Mouse (Mus musculus) forebrain, embryonic 14.5 days (tissue): ENCODE data around the gene Pik3r3. TPM values are rescaled to one million over a fixed set of nuclear protein-coding genes. Genes with fewer than 3 reads are reported as not detected.

Experiments
- ATAC-seq: fragments of 200-750 bp; cut with Nextera tagmentation; 2 replicates; pipeline ENCODE4 v1.8.0; 2017; ENCODE audit warnings: mild to moderate bottlenecking, moderate library complexity
- DNase-seq: peaks from one replicate; pipeline ENCODE4 v3.0.0-alpha.2; 2015; ENCODE audit warnings: low spot score
- H3K27ac ChIP-seq: fragments of 300-500 bp; sonication (generic); 2 replicates; pipeline ENCODE4 v1.5.1; 2014; ENCODE audit warnings: low read depth, mild to moderate bottlenecking, control low read depth, low read length, moderate library complexity
- H3K27me3 ChIP-seq: fragments of 300-500 bp; sonication (generic); replicated peaks from 2 replicates; pipeline ENCODE4 v1.6.1; 2014; ENCODE audit warnings: low read length, control low read depth, mixed read lengths; ENCODE audit not compliant: control insufficient read depth, insufficient read depth
- H3K36me3 ChIP-seq: fragments of 300-500 bp; sonication (generic); 2 replicates; pipeline ENCODE4 v1.6.1; 2014; ENCODE audit warnings: low read length, control low read depth; ENCODE audit not compliant: control insufficient read depth, insufficient read depth
- H3K4me1 ChIP-seq: fragments of 300-500 bp; sonication (generic); 2 replicates; pipeline ENCODE4 v1.6.1; 2014; ENCODE audit warnings: antibody characterized with exemption, low read length, control low read depth; ENCODE audit not compliant: control insufficient read depth, insufficient read depth
- H3K4me2 ChIP-seq: fragments of 300-500 bp; sonication (generic); 2 replicates; pipeline ENCODE4 v1.6.1; 2014; ENCODE audit warnings: mild to moderate bottlenecking, control low read depth, low read length
- H3K4me3 ChIP-seq: fragments of 300-500 bp; sonication (generic); 2 replicates; pipeline ENCODE4 v1.5.1; 2014; ENCODE audit warnings: low read depth, low read length, control low read depth
- H3K9ac ChIP-seq: fragments of 300-500 bp; sonication (generic); 2 replicates; pipeline ENCODE4 v1.6.1; 2014; ENCODE audit warnings: mild to moderate bottlenecking, low read length, control low read depth, moderate library complexity
- H3K9me3 ChIP-seq: fragments of 300-500 bp; sonication (generic); replicated peaks from 2 replicates; pipeline ENCODE4 v1.6.1; 2016; ENCODE audit warnings: low read length, control low read depth, mixed read lengths; ENCODE audit not compliant: control insufficient read depth
- WGBS: fragments of 180-500 bp; shearing (Covaris S2); extraction: QIAGEN DNeasy Blood & Tissue Kit; methylation state at CpG from one replicate; pipeline ENCODE4 v1.1.7; 2014; 5-methylcytosine and 5-hydroxymethylcytosine counted together
- polyA plus RNA-seq: library from polyadenylated mRNA; unstranded; fragments of >200 nt; fragmentation: Nextera tagmentation; extraction: Ambion mirVana; gene quantifications from 2 replicates; pipeline ENCODE4 v1.2.1, GENCODE M21; 2014

The Pik3r3 gene
- polyA plus RNA-seq, 1 experiment from 2014 or later = 71.4 TPM

- H3K4me1 ChIP-seq = peaks cover 3% of the 10 kb centered on the region
- no peak for DNase-seq
- no peaks in the 10 kb centered on the region for H3K27me3 ChIP-seq
- no peak overlapping the region for H3K4me3 ChIP-seq
- no peak overlapping the region for H3K4me2 ChIP-seq
- no peak overlapping the region for H3K27ac ChIP-seq
- no peak overlapping the region for H3K9ac ChIP-seq
- ATAC-seq = no peak
- no peaks in the 10 kb centered on the region for H3K9me3 ChIP-seq
- H3K36me3 ChIP-seq = no peaks in the 10 kb centered on the region
- 23% methylated on average over 3 of the region's 3 CpGs for WGBS
Measured at GRCm38 (mm10) chr4:116182079-116182478, 39.3 kb upstream of the Pik3r3 start.

GRCm38 (mm10) chr4:116182745-116183144 lies 38.7 kb upstream of the Pik3r3 start:
- Histone ChIP-seq H3K4me1 (no peaks in the 10 kb centered on the region), H3K9ac (no peak overlapping the region), H3K27me3 (no peaks in the 10 kb centered on the region), H3K27ac (no peak overlapping the region), H3K4me2 (peak overlapping the region; percentile 15; the same call in 1 of the 2 replicates), H3K36me3 (no peaks in the 10 kb centered on the region), H3K9me3 (no peaks in the 10 kb centered on the region), H3K4me3 (no peak overlapping the region)
- WGBS = 7% methylated on average over 12 of the region's 12 CpGs
- ATAC-seq (no peak), DNase-seq (peak; percentile 18)

- 93% methylated on average over 4 of the region's 4 CpGs for WGBS
- H3K4me1 ChIP-seq = no peaks in the 10 kb centered on the region
- H3K9ac ChIP-seq = no peak overlapping the region
- no peak overlapping the region for H3K4me3 ChIP-seq
- no peak for ATAC-seq
- H3K36me3 ChIP-seq = no peaks in the 10 kb centered on the region
- DNase-seq = no peak
- H3K27ac ChIP-seq = no peak overlapping the region
- H3K27me3 ChIP-seq = no peaks in the 10 kb centered on the region
- H3K4me2 ChIP-seq = no peak overlapping the region
- H3K9me3 ChIP-seq = no peaks in the 10 kb centered on the region
Measured at GRCm38 (mm10) chr4:116185083-116185482, 36.3 kb upstream of the Pik3r3 start.

- Histone ChIP-seq H3K36me3 (no peaks in the 10 kb centered on the region), H3K27me3 (no peaks in the 10 kb centered on the region), H3K4me2 (no peak overlapping the region), H3K9me3 (no peaks in the 10 kb centered on the region), H3K4me3 (no peak overlapping the region), H3K27ac (no peak overlapping the region), H3K4me1 (no peaks in the 10 kb centered on the region), H3K9ac (no peak overlapping the region)
- 71% methylated on average over 4 of the region's 4 CpGs for WGBS
- no peak for ATAC-seq
- peak; percentile 25 for DNase-seq
Measured at GRCm38 (mm10) chr4:116192286-116192835, 29.1 kb upstream of the Pik3r3 start.

- ATAC-seq (no peak), DNase-seq (no peak)
- H3K27me3 ChIP-seq = no peaks in the 10 kb centered on the region
- H3K4me3 ChIP-seq = no peak overlapping the region
- H3K27ac ChIP-seq = no peak overlapping the region
- H3K4me2 ChIP-seq = no peak overlapping the region
- no peak overlapping the region for H3K9ac ChIP-seq
- no peaks in the 10 kb centered on the region for H3K9me3 ChIP-seq
- 61% methylated on average over 9 of the region's 9 CpGs for WGBS
- no peaks in the 10 kb centered on the region for H3K36me3 ChIP-seq
- no peaks in the 10 kb centered on the region for H3K4me1 ChIP-seq
Measured at GRCm38 (mm10) chr4:116193583-116194383, 27.6 kb upstream of the Pik3r3 start.

- ATAC-seq = no peak
- H3K27me3 ChIP-seq = no peaks in the 10 kb centered on the region
- no peak for DNase-seq
- H3K9me3 ChIP-seq = no peaks in the 10 kb centered on the region
- H3K4me3 ChIP-seq = no peak overlapping the region
- no peaks in the 10 kb centered on the region for H3K4me1 ChIP-seq
- 72% methylated on average over 2 of the region's 2 CpGs for WGBS
- H3K36me3 ChIP-seq = no peaks in the 10 kb centered on the region
- no peak overlapping the region for H3K9ac ChIP-seq
- H3K27ac ChIP-seq = no peak overlapping the region
- no peak overlapping the region for H3K4me2 ChIP-seq
Measured at GRCm38 (mm10) chr4:116198422-116198821, 23.0 kb upstream of the Pik3r3 start.

- Histone ChIP-seq H3K27ac (no peak overlapping the region), H3K27me3 (no peaks in the 10 kb centered on the region), H3K36me3 (no peaks in the 10 kb centered on the region), H3K9me3 (no peaks in the 10 kb centered on the region), H3K4me3 (no peak overlapping the region), H3K4me2 (no peak overlapping the region), H3K9ac (no peak overlapping the region), H3K4me1 (no peaks in the 10 kb centered on the region)
- WGBS = 78% methylated on average over 3 of the region's 3 CpGs
- no peak for DNase-seq
- no peak for ATAC-seq
Measured at GRCm38 (mm10) chr4:116204422-116204821, 17.0 kb upstream of the Pik3r3 start.

- Histone ChIP-seq H3K36me3 (no peaks in the 10 kb centered on the region), H3K4me3 (no peak overlapping the region), H3K9ac (no peak overlapping the region), H3K4me1 (no peaks in the 10 kb centered on the region), H3K27ac (no peak overlapping the region), H3K4me2 (no peak overlapping the region), H3K27me3 (no peaks in the 10 kb centered on the region), H3K9me3 (no peaks in the 10 kb centered on the region)
- WGBS = 86% methylated on average over 4 of the region's 4 CpGs
- DNase-seq = no peak
- no peak for ATAC-seq
Measured at GRCm38 (mm10) chr4:116206531-116206930, 14.9 kb upstream of the Pik3r3 start.

GRCm38 (mm10) chr4:116208891-116209290 lies 12.5 kb upstream of the Pik3r3 start:
- no peak overlapping the region for H3K4me2 ChIP-seq
- 85% methylated on average over 1 of the region's 1 CpGs for WGBS
- H3K36me3 ChIP-seq = no peaks in the 10 kb centered on the region
- no peaks in the 10 kb centered on the region for H3K27me3 ChIP-seq
- no peak for DNase-seq
- no peak for ATAC-seq
- H3K9ac ChIP-seq = no peak overlapping the region
- H3K4me3 ChIP-seq = no peak overlapping the region
- H3K27ac ChIP-seq = no peak overlapping the region
- no peaks in the 10 kb centered on the region for H3K4me1 ChIP-seq
- H3K9me3 ChIP-seq = no peaks in the 10 kb centered on the region
